Mouse (Mus musculus): ENCODE data around the gene Hoxb8.

DNA sequence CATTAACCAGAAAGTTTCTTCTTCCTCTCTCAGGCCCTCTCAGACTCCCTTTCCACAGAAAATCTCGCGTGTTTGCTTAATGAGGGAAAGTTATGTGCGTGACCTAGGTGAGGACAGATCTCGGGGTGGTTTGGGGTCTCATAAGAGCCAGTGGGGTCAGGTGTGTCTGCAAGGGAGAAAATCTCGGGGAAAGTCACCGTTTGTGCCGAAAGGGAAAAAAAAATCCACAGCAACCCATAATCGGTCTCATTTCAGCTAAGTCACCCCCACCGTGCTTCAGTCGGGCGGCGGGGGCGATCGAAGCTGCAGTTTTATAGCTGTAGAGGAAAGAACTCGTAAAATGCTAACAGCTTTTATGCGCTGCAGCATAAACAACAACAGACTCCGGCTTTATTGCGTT, 309 bp upstream of the Hoxb8 start:
- TF ChIP-seq CTCF (conservative IDR thresholded peaks at IDR 0.05; ENCODE audit: low read length) (no peak), NANOG (IDR thresholded peaks at IDR 0.05; ENCODE audit: borderline replicate concordance, low read length) (no peak), POU5F1 (IDR thresholded peaks at IDR 0.05; ENCODE audit: borderline replicate concordance, low read length) (no peak)
